Mouse (Mus musculus): ENCODE results near the gene Rrp1. TPM values are rescaled to one million over a fixed set of nuclear protein-coding genes. Genes with fewer than 3 reads are reported as not detected.

Gene Rrp1
- 86.6 and 119 TPM in 2 replicates for total RNA-seq (2014; rRNA removed; ENCODE audit: low replicate concordance)
- polyA plus RNA-seq (2015; fragmentation: Nextera tagmentation; extraction: Ambion mirVana): 169 and 177 TPM in 2 replicates

- peaks cover 31% of the 10 kb centered on the region for H3K36me3 ChIP-seq (replicated peaks; ENCODE audit: control insufficient read depth, insufficient read depth, low read length)
- H3K9ac ChIP-seq (replicated peaks; ENCODE audit: low read depth, low read length): peak within 1 kb of the TSS; percentile 78
- no peak for TF ChIP-seq EP300 (IDR thresholded peaks at IDR 0.05; ENCODE audit: low read depth)
- TF ChIP-seq CTCF (IDR thresholded peaks at IDR 0.05; ENCODE audit: low read depth): peak; percentile 100
- peak within 1 kb of the TSS; percentile 94 for H3K4me3 ChIP-seq (ENCODE audit: low read depth, low read length)
- no peaks in the 10 kb centered on the region for H3K9me3 ChIP-seq (replicated peaks; ENCODE audit: control insufficient read depth, low read length)
- under 1% methylated on average over 70 of the region's 70 CpGs for WGBS
- DNase-seq (ENCODE audit: low spot score) (peak; percentile 86), ATAC-seq (ENCODE audit: insufficient read depth, low read depth) (peak; percentile 88)
- H3K27me3 ChIP-seq (ENCODE audit: control insufficient read depth, insufficient read depth, low read length): no peaks in the 10 kb centered on the region
- H3K4me1 ChIP-seq (ENCODE audit: control insufficient read depth, insufficient read depth): no peaks in the 10 kb centered on the region; the same call in 1 of the 2 replicates
- peak within 1 kb of the TSS; percentile 90 for H3K27ac ChIP-seq (ENCODE audit: low read depth)
- H3K4me2 ChIP-seq (ENCODE audit: low read depth, low read length): peak within 1 kb of the TSS; percentile 73
Observed at GRCm38 (mm10) chr10:78412319-78413151, at the start of gene Rrp1. Gene Rrp1, minus strand, starts transcription at chr10:78413043.

GRCm38 (mm10) chr10:78461767-78462166, 48.9 kb upstream of the Rrp1 start:
- H3K4me2 ChIP-seq (ENCODE audit: low read depth, low read length): no peak overlapping the region
- DNase-seq (ENCODE audit: low spot score) (no peak), ATAC-seq (ENCODE audit: insufficient read depth, low read depth) (no peak)
- 71% methylated on average over 4 of the region's 4 CpGs for WGBS
- H3K27me3 ChIP-seq (ENCODE audit: control insufficient read depth, insufficient read depth, low read length): no peaks in the 10 kb centered on the region
- peaks cover 5% of the 10 kb centered on the region; the same call in 1 of the 2 replicates for H3K4me1 ChIP-seq (ENCODE audit: control insufficient read depth, insufficient read depth)
- TF ChIP-seq CTCF (IDR thresholded peaks at IDR 0.05; ENCODE audit: low read depth): peak; percentile 16; the same call in 1 of the 2 replicates
- TF ChIP-seq EP300 (IDR thresholded peaks at IDR 0.05; ENCODE audit: low read depth): no peak
- no peaks in the 10 kb centered on the region for H3K36me3 ChIP-seq (replicated peaks; ENCODE audit: control insufficient read depth, insufficient read depth, low read length)
- H3K9me3 ChIP-seq (replicated peaks; ENCODE audit: control insufficient read depth, low read length): no peaks in the 10 kb centered on the region
- H3K4me3 ChIP-seq (ENCODE audit: low read depth, low read length): no peak overlapping the region
- no peak overlapping the region for H3K27ac ChIP-seq (ENCODE audit: low read depth)
- H3K9ac ChIP-seq (replicated peaks; ENCODE audit: low read depth, low read length): no peak overlapping the region

GRCm38 (mm10) chr10:78460463-78460862, 47.6 kb upstream of the Rrp1 start:
- Histone ChIP-seq H3K27ac (ENCODE audit: low read depth) (no peak overlapping the region), H3K9me3 (replicated peaks; ENCODE audit: control insufficient read depth, low read length) (no peaks in the 10 kb centered on the region), H3K36me3 (replicated peaks; ENCODE audit: control insufficient read depth, insufficient read depth, low read length) (no peaks in the 10 kb centered on the region), H3K4me3 (ENCODE audit: low read depth, low read length) (no peak overlapping the region), H3K27me3 (ENCODE audit: control insufficient read depth, insufficient read depth, low read length) (no peaks in the 10 kb centered on the region), H3K9ac (replicated peaks; ENCODE audit: low read depth, low read length) (no peak overlapping the region), H3K4me1 (ENCODE audit: control insufficient read depth, insufficient read depth) (peaks cover 5% of the 10 kb centered on the region; the same call in 1 of the 2 replicates), H3K4me2 (ENCODE audit: low read depth, low read length) (no peak overlapping the region)
- DNase-seq (ENCODE audit: low spot score): no peak
- no peak for ATAC-seq (ENCODE audit: insufficient read depth, low read depth)
- WGBS: 20% methylated on average over 5 of the region's 5 CpGs
- TF ChIP-seq EP300 (IDR thresholded peaks at IDR 0.05; ENCODE audit: low read depth): no peak
- TF ChIP-seq CTCF (IDR thresholded peaks at IDR 0.05; ENCODE audit: low read depth): no peak

- Histone ChIP-seq H3K4me1 (ENCODE audit: control insufficient read depth, insufficient read depth) (no peaks in the 10 kb centered on the region), H3K27me3 (ENCODE audit: control insufficient read depth, insufficient read depth, low read length) (no peaks in the 10 kb centered on the region), H3K27ac (ENCODE audit: low read depth) (peak overlapping the region; percentile 26; the same call in 1 of the 2 replicates), H3K4me3 (ENCODE audit: low read depth, low read length) (no peak overlapping the region), H3K9ac (replicated peaks; ENCODE audit: low read depth, low read length) (no peak overlapping the region), H3K4me2 (ENCODE audit: low read depth, low read length) (no peak overlapping the region), H3K36me3 (replicated peaks; ENCODE audit: control insufficient read depth, insufficient read depth, low read length) (no peaks in the 10 kb centered on the region), H3K9me3 (replicated peaks; ENCODE audit: control insufficient read depth, low read length) (no peaks in the 10 kb centered on the region)
- TF ChIP-seq CTCF (IDR thresholded peaks at IDR 0.05; ENCODE audit: low read depth) (no peak), EP300 (IDR thresholded peaks at IDR 0.05; ENCODE audit: low read depth) (no peak)
- DNase-seq (ENCODE audit: low spot score) (no peak), ATAC-seq (ENCODE audit: insufficient read depth, low read depth) (no peak)
- 62% methylated on average over 5 of the region's 5 CpGs for WGBS
Observed at GRCm38 (mm10) chr10:78458348-78459111, 45.7 kb upstream of the Rrp1 start.
